Mouse (Mus musculus): Measurements from ENCODE around the gene Tas2r108. TPM values are rescaled to one million over a fixed set of nuclear protein-coding genes. Genes with fewer than 3 reads are reported as not detected.

Tas2r108 gene
- polyA plus RNA-seq, 1 experiment from 2014 or later = not detected

GRCm38 (mm10) chr6:40490933-40491332, 2.4 kb upstream of the Tas2r108 start, which contains the start of gene Tas2r137:
Tas2r137 (plus strand) TSS chr6:40491233.
- Histone ChIP-seq H3K4me1 (replicated peaks; ENCODE audit: control insufficient read depth, insufficient read depth, low read length) (no peaks in the 10 kb centered on the region), H3K9me3 (ENCODE audit: control insufficient read depth, low read length) (no peaks in the 10 kb centered on the region), H3K36me3 (replicated peaks; ENCODE audit: control insufficient read depth, insufficient read depth) (peaks cover 1% of the 10 kb centered on the region), H3K4me3 (replicated peaks; ENCODE audit: low read length) (no peak within 1 kb of the TSS), H3K4me2 (replicated peaks) (no peak within 1 kb of the TSS), H3K27ac (no peak within 1 kb of the TSS), H3K9ac (no peak within 1 kb of the TSS), H3K27me3 (ENCODE audit: control insufficient read depth, insufficient read depth, low read length) (no peaks in the 10 kb centered on the region)
- ATAC-seq (ENCODE audit: low FRiP score) (no peak), DNase-seq (ENCODE audit: low spot score) (no peak)

GRCm38 (mm10) chr6:40519408-40519807, 26.1 kb downstream of the Tas2r108 start, which contains the start of gene Prss37:
Prss37 (minus strand) TSS chr6:40519508.
- Histone ChIP-seq H3K27ac (no peak within 1 kb of the TSS), H3K36me3 (replicated peaks; ENCODE audit: control insufficient read depth, insufficient read depth) (no peaks in the 10 kb centered on the region), H3K4me2 (replicated peaks) (no peak within 1 kb of the TSS), H3K4me1 (replicated peaks; ENCODE audit: control insufficient read depth, insufficient read depth, low read length) (no peaks in the 10 kb centered on the region), H3K27me3 (ENCODE audit: control insufficient read depth, insufficient read depth, low read length) (no peaks in the 10 kb centered on the region), H3K9ac (no peak within 1 kb of the TSS), H3K9me3 (ENCODE audit: control insufficient read depth, low read length) (no peaks in the 10 kb centered on the region), H3K4me3 (replicated peaks; ENCODE audit: low read length) (no peak within 1 kb of the TSS)
- 60% methylated on average over 1 of the region's 1 CpGs for WGBS
- no peak for ATAC-seq (ENCODE audit: low FRiP score)
- DNase-seq (ENCODE audit: low spot score) = no peak

Other genes starting within 250 kb of the Tas2r108 start
- 54.9 and 62.9 TPM in 2 replicates for gene Agk, start 168.4 kb upstream of the Tas2r108 start, polyA plus RNA-seq (2014; fragmentation: Nextera tagmentation; extraction: Ambion mirVana)
- 19.9 and 23.2 TPM in 2 replicates for gene E330009J07Rik, start 57.4 kb upstream of the Tas2r108 start, polyA plus RNA-seq (2014; fragmentation: Nextera tagmentation; extraction: Ambion mirVana)
- 0.13 and 0.17 TPM in 2 replicates for gene Wee2, start 54.4 kb upstream of the Tas2r108 start, polyA plus RNA-seq (2014; fragmentation: Nextera tagmentation; extraction: Ambion mirVana)
- 78.7 and 85.7 TPM in 2 replicates for gene Ssbp1, start 22.2 kb upstream of the Tas2r108 start, polyA plus RNA-seq (2014; fragmentation: Nextera tagmentation; extraction: Ambion mirVana)
- gene Tas2r137, start 2.3 kb upstream of the Tas2r108 start, polyA plus RNA-seq (2014; fragmentation: Nextera tagmentation; extraction: Ambion mirVana) = 0.24 and 0.33 TPM in 2 replicates
- gene Prss37, start 26.0 kb downstream of the Tas2r108 start, polyA plus RNA-seq (2014; fragmentation: Nextera tagmentation; extraction: Ambion mirVana) = not detected in 2 replicates
- gene Olfr461, start 61.5 kb downstream of the Tas2r108 start, polyA plus RNA-seq (2014; fragmentation: Nextera tagmentation; extraction: Ambion mirVana) = 0.08 and 0.13 TPM in 2 replicates
- not detected in 2 replicates for gene Olfr460, start 76.0 kb downstream of the Tas2r108 start, polyA plus RNA-seq (2014; fragmentation: Nextera tagmentation; extraction: Ambion mirVana)
- 0.25 and 0.59 TPM in 2 replicates for gene Clec5a, start 92.3 kb downstream of the Tas2r108 start, polyA plus RNA-seq (2014; fragmentation: Nextera tagmentation; extraction: Ambion mirVana)
- not detected in 2 replicates for gene Tas2r138, start 119.8 kb downstream of the Tas2r108 start, polyA plus RNA-seq (2014; fragmentation: Nextera tagmentation; extraction: Ambion mirVana)
- 0.13 and 0.28 TPM in 2 replicates for gene Mgam, start 135.3 kb downstream of the Tas2r108 start, polyA plus RNA-seq (2014; fragmentation: Nextera tagmentation; extraction: Ambion mirVana)

Data from hindbrain, embryonic 14.5 days (tissue).